Mouse (Mus musculus): ENCODE data around the gene Fam98a. TPM values are rescaled to one million over a fixed set of nuclear protein-coding genes. Genes with fewer than 3 reads are reported as not detected.

The Fam98a gene
- polyA plus RNA-seq, 1 experiment: 21.6 TPM

DNA sequence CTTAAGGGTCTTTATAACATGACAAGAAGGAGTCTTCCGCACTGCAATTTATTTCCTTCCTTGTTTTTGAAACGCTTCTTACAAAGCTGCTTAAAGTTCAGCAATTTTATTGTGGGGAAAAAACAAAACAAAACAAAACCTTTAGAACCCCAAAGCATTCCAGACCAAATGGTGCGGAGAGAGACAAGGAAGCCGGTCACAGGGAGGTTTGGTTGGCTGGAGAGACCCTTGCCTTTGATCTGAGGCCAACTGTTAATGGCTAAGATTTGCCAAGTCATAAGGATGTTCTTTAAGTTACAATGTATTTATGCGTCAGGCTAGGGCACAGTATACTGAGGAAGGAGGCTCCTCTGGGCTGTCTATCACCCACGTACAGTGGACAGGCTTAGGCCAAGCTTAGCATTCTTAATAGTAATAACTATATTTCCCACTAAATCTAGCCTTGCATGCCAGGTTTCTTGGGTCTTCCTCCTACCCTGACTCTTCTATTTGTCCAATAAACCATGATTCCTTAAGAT, 19.2 kb downstream of the Fam98a start:
- WGBS: 65% methylated on average over 6 of the region's 6 CpGs
- Histone ChIP-seq H3K4me3 (replicated peaks; ENCODE audit: control insufficient read depth, low read depth, low read length) (no peak overlapping the region), H3K27ac (ENCODE audit: control insufficient read depth, insufficient read depth, low read depth, low read length, poor library complexity) (no peak overlapping the region), H3K4me1 (ENCODE audit: control insufficient read depth, insufficient read depth, low read length) (no peaks in the 10 kb centered on the region; the same call in 1 of the 2 replicates)
- TF ChIP-seq CTCF (IDR thresholded peaks at IDR 0.05; ENCODE audit: control insufficient read depth, insufficient read depth, low read length) (no peak), POLR2A (IDR thresholded peaks at IDR 0.05; ENCODE audit: borderline replicate concordance, control insufficient read depth, low read depth, low read length) (no peak)

DNA sequence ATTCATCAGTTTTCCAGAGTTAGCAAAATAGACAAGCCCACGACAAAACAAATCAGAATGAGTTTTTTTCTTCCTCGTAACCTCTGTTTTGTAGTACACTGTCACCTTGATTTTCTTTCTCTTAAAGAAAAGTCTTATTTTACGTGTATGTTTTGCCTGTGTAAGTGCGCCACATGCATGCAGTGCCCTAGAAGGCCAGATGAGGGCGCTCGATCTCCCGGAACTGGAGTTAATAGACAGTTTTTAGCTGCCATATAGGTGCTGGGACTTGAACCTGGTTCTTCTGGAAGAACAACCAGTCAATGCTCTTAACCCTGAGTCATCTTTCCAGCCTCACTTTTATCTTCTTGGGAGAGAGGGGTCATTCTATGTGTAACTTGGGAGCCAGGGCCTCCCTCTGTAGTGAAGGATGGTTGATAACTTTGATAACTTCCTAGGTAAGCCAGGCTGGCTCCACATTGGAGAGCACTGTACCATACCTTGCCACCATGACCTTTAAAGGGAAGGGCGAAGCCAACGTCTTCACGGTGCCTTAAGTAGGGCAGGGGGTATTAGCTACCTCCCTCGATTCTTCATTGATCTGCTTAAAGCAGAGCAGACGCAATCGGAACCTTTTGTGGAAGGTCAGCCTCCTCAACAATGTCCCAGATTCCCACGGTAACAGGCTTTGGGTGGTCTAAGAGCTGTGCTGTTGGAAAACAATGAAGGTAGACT, 22.4 kb downstream of the Fam98a start:
- H3K4me1 ChIP-seq (ENCODE audit: control insufficient read depth, insufficient read depth, low read length): no peaks in the 10 kb centered on the region; the same call in 1 of the 2 replicates
- H3K4me3 ChIP-seq (replicated peaks; ENCODE audit: control insufficient read depth, low read depth, low read length): no peak overlapping the region
- WGBS: 91% methylated on average over 14 of the region's 14 CpGs
- TF ChIP-seq CTCF (IDR thresholded peaks at IDR 0.05; ENCODE audit: control insufficient read depth, insufficient read depth, low read length) (no peak), POLR2A (IDR thresholded peaks at IDR 0.05; ENCODE audit: borderline replicate concordance, control insufficient read depth, low read depth, low read length) (no peak)
- H3K27ac ChIP-seq (ENCODE audit: control insufficient read depth, insufficient read depth, low read depth, low read length, poor library complexity): no peak overlapping the region

DNA sequence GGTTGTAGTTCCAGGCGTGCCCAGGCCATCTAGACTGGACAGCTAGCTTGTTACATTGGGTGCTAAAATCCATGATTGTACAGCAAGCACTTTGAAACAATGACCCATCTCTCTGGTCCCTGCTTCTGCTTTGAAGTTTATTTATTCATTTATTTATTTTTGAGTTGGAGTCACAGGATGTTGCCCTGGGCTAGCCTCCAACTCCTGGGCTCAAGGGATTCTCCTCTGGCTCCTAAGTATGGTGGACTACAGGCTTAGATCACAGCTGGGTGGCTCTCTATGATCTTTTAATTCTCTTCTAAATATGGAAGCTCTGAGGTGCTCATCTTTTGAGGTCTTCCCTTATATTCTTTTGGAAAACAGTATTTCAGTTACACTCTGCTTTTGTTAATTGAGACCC, 25.3 kb downstream of the Fam98a start:
- WGBS: 81% methylated on average over 1 of the region's 1 CpGs
- no peak for TF ChIP-seq CTCF (IDR thresholded peaks at IDR 0.05; ENCODE audit: control insufficient read depth, insufficient read depth, low read length)
- no peak for TF ChIP-seq POLR2A (IDR thresholded peaks at IDR 0.05; ENCODE audit: borderline replicate concordance, control insufficient read depth, low read depth, low read length)
- Histone ChIP-seq H3K27ac (ENCODE audit: control insufficient read depth, insufficient read depth, low read depth, low read length, poor library complexity) (no peak overlapping the region), H3K4me1 (ENCODE audit: control insufficient read depth, insufficient read depth, low read length) (peaks cover 1% of the 10 kb centered on the region; the same call in 1 of the 2 replicates), H3K4me3 (replicated peaks; ENCODE audit: control insufficient read depth, low read depth, low read length) (no peak overlapping the region)

DNA sequence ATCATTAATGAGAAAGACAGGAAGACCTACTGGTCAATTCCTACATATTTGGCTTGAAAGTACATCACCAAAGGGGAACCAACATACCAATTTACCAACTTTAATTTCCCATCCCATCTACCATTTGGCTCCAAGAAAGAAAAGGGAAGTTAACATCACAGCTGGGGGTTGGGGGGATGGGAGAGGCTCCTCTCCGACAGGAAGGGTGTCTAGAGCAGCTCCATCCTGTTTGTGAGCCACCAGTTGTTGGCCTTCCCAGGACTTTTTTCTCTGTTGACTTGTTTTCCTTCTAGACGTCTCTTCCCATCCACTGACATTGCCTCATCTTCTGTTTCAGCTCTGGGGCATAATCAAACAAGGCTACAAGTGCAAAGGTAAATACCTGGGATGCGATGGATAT, 27.9 kb downstream of the Fam98a start:
- H3K4me1 ChIP-seq (ENCODE audit: control insufficient read depth, insufficient read depth, low read length): peaks cover 1% of the 10 kb centered on the region; the same call in 1 of the 2 replicates
- no peak overlapping the region for H3K4me3 ChIP-seq (replicated peaks; ENCODE audit: control insufficient read depth, low read depth, low read length)
- 25% methylated on average over 3 of the region's 3 CpGs for WGBS
- no peak overlapping the region for H3K27ac ChIP-seq (ENCODE audit: control insufficient read depth, insufficient read depth, low read depth, low read length, poor library complexity)
- no peak for TF ChIP-seq POLR2A (IDR thresholded peaks at IDR 0.05; ENCODE audit: borderline replicate concordance, control insufficient read depth, low read depth, low read length)
- no peak for TF ChIP-seq CTCF (IDR thresholded peaks at IDR 0.05; ENCODE audit: control insufficient read depth, insufficient read depth, low read length)

DNA sequence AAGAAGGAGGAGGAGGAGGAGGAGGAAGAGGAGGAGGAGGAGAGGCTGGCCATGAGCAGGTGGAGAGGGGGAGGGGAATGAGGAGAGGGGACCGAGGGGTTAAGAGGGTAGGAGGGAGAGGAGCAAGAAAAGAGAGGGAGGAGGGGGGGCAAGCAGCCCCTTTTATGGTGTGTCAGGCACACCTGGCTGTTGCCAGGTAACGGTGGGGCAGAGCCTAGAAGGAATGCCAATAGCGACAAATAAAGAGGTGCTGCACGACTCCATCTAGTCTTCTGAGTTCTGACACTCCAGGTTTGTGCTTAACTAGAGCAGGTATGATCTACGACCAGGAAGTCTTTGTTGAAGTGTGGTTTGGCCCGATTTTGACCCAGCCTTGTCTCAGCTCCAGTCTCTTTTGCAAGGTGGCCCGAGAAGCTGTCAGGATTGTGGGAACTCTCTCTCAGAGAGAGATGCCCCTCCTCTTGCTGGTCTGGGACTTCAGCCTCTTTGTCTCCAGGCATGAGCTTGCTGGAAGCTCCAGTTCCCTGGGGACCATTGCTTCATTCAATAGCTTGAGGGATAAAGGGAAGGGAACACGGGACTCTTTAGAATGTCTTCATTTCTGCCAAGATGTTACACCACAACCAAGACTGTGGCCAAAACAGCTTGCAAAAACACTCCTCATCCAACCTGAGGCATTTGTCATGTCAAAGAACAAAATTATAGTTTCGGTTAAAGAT, 29.2 kb downstream of the Fam98a start:
- TF ChIP-seq CTCF (IDR thresholded peaks at IDR 0.05; ENCODE audit: control insufficient read depth, insufficient read depth, low read length) (no peak), POLR2A (IDR thresholded peaks at IDR 0.05; ENCODE audit: borderline replicate concordance, control insufficient read depth, low read depth, low read length) (no peak)
- Histone ChIP-seq H3K27ac (ENCODE audit: control insufficient read depth, insufficient read depth, low read depth, low read length, poor library complexity) (no peak overlapping the region), H3K4me3 (replicated peaks; ENCODE audit: control insufficient read depth, low read depth, low read length) (no peak overlapping the region), H3K4me1 (ENCODE audit: control insufficient read depth, insufficient read depth, low read length) (peaks cover 1% of the 10 kb centered on the region; the same call in 1 of the 2 replicates)
- 17% methylated on average over 9 of the region's 9 CpGs for WGBS

DNA sequence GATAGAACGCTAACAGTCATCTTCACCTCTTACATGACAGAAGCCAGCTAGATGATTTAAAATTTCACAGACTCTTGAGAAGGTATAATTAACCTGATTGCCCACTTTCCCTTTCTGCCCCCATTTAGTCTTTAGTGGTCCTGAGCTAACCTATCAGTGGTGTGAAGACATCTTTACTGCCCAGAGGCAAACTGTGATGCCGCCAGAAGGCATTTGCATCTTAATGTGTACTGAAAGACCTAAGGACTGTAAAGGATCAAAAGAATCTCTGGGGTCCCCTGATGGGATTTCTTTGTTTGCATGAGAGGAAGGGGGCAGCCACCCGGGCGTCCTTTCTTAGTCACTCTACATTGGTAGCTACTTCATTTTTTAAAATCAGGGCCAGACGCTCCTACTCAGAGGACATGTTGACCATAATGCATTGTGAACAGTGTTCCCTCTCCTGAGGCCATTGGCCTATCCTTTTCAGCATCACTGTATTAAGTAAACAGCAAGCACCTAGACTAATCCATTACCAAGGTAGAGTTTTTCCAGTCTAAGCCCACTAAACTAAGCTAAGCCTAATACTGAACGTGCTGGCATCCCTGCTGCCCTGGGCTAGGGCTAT, 30.4 kb downstream of the Fam98a start:
- Histone ChIP-seq H3K4me1 (ENCODE audit: control insufficient read depth, insufficient read depth, low read length) (peaks cover 1% of the 10 kb centered on the region; the same call in 1 of the 2 replicates), H3K4me3 (replicated peaks; ENCODE audit: control insufficient read depth, low read depth, low read length) (no peak overlapping the region), H3K27ac (ENCODE audit: control insufficient read depth, insufficient read depth, low read depth, low read length, poor library complexity) (no peak overlapping the region)
- WGBS: 78% methylated on average over 6 of the region's 6 CpGs
- TF ChIP-seq POLR2A (IDR thresholded peaks at IDR 0.05; ENCODE audit: borderline replicate concordance, control insufficient read depth, low read depth, low read length): no peak
- no peak for TF ChIP-seq CTCF (IDR thresholded peaks at IDR 0.05; ENCODE audit: control insufficient read depth, insufficient read depth, low read length)

DNA sequence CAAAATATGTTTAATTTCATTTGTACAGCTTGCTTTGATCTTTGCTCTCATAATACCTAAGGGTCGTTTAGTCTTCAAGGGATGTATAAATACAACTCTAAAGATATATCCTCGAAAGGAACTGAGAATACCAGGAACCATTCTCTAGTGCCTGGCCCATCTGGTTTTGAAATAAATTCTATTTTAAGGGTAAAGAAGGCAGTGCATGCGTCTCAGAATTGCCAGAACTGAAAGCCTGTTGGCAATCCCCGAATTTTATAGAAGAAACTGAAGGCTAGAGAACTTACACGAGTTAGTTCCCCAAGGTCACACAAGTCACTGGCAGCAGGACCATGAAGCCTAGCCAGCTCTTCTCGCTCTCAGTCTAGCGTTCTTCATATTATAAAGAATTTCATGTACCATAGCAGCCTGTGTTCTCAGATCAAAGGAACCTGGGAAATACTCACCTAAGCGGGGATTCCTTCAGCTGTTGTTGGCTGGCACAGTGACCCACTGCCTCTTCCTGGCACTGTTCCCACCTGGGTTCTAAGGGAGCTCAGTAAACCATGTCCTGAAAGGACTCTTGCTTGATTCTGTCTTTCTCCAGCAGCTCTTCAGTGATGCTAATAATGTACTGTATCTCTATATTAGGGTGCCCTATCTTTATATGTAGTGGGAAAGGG, 32.4 kb downstream of the Fam98a start:
- 55% methylated on average over 8 of the region's 8 CpGs for WGBS
- Histone ChIP-seq H3K27ac (ENCODE audit: control insufficient read depth, insufficient read depth, low read depth, low read length, poor library complexity) (no peak overlapping the region), H3K4me3 (replicated peaks; ENCODE audit: control insufficient read depth, low read depth, low read length) (no peak overlapping the region), H3K4me1 (ENCODE audit: control insufficient read depth, insufficient read depth, low read length) (peaks cover 1% of the 10 kb centered on the region; the same call in 1 of the 2 replicates)
- TF ChIP-seq POLR2A (IDR thresholded peaks at IDR 0.05; ENCODE audit: borderline replicate concordance, control insufficient read depth, low read depth, low read length) (no peak), CTCF (IDR thresholded peaks at IDR 0.05; ENCODE audit: control insufficient read depth, insufficient read depth, low read length) (no peak)
